Mouse (Mus musculus) gastrocnemius, postnatal 25 days (tissue): ENCODE measurements around the gene Gins2. TPM values are rescaled to one million over a fixed set of nuclear protein-coding genes. Genes with fewer than 3 reads are reported as not detected.

Experiments
- DNase-seq: peaks from one replicate; pipeline ENCODE4 v3.0.0; 2022
- long read RNA-seq, 2 experiments: library from polyadenylated mRNA; stranded (forward); transcript quantifications; one replicate each; pipeline ENCODE4 v2.0.0; 2021
- total RNA-seq, 2 experiments: library from RNA; stranded (reverse); gene quantifications; 1 replicate in 1 of 2; 2 replicates in 1 of 2; pipeline ENCODE4 v1.2.3; 2021

Gins2 gene
- total RNA-seq: 1 to 10 TPM; 1.0 to 1.3 TPM
- long read RNA-seq, experiment 1, partial matches to known transcripts: 0 of 4 reads
- long read RNA-seq, experiment 1, other reads (novel, unspliced or antisense): 3 of 4 reads
- long read RNA-seq, experiment 2, partial matches to known transcripts: 0 of 1 reads
- long read RNA-seq, experiment 2, other reads (novel, unspliced or antisense): 1 of 1 reads

DNA sequence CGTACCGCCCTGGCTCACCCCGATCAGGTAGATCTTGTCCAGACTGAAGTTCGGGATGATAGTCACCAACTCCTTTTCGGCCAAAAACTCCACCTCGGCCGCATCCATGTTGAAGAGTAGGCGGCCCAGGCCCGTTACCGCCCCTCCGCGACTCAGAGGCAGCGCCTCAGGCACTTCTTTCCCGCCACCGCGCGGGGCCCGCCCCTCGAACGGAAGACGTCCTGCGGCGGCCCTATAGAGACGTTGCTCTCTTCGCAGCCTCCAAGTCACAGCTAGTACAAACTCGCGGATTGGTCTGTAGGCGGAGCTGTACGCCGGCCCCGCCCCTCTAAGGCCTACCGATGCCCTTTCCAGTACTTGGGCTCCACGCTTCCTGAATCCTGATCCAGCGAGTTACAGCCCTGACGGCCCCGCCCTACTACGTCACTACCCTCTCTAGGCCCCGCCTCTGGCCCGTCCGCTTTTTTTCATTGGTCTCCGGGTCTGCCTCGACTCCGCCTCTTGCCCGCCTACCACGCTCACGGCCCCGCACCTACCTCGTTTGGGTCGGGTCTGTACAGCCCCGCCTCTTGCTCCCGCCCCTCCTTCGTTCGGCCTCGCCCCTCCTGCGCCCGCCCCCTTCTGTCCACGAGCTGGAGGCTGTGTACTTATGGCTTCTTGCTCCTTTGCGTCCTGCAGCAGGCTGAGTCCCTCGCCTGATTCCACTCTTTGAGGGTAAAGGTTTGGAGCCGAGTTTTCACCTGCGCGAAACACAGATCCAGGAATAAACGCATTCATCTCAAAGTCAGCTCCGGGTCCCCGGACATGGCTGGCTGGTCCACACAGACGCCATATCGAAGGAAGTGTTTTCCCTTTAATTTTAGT lies at the start of gene Gins2:
TSS of gene Gins2 (minus strand) at position 397 of the 864 bp plus-strand sequence.
- DNase-seq: peak; percentile 100

DNA sequence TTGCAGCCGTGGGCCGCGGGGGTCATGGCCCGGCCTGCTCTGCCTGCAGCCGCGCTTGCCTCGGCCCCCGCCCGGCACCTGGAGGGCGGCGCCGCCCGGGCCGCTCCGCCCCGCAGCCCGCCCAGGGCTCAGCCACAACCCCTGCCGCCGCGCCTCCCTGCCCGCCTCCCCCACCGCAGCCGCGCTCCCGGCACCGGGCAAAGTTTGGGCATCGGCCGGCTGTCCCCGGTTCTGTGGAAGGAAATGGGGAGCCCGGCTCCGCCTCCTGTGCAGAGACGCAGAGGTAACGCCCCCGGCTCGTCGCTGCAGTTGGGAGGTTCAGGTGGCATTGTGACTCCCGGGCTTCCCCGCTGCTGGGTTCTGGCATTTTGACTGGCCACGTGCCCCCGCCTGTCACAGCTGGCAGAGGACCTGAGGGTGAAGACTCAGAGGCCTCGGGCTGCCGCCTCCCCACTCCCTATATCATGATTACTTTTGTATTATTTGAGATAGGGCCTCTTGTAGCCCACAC lies 45.3 kb upstream of the Gins2 start:
- peak; percentile 67 for DNase-seq

DNA sequence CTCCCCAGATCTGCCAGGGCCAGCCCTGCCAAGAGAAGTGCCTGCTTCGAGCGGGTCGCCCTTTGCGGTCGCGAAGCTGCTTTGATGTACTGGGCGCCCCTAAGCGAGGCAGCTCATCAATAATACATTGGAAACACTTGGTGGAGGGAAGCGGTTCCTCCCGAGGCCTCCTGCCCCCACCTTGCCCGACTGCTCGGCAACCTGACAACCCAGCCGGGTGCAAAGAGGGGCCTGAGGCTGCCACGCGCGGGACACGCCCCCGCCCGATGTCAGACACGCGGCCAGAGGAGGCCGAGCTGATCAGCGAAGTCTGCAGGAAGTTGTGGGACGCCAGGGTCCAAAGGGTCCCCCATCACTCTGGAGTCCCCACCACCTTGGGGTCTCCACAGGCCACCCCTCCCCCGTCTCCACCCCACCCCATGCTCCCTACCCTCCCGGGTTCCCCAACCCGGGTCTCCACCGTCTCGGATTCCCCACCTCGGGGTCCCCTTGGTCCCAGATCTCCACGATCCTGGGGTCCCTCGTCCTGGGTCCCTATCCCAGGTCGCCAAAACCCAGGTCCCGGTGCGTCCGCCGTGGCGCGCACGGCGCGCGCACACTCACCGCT lies 44.7 kb upstream of the Gins2 start:
- DNase-seq: no peak

DNA sequence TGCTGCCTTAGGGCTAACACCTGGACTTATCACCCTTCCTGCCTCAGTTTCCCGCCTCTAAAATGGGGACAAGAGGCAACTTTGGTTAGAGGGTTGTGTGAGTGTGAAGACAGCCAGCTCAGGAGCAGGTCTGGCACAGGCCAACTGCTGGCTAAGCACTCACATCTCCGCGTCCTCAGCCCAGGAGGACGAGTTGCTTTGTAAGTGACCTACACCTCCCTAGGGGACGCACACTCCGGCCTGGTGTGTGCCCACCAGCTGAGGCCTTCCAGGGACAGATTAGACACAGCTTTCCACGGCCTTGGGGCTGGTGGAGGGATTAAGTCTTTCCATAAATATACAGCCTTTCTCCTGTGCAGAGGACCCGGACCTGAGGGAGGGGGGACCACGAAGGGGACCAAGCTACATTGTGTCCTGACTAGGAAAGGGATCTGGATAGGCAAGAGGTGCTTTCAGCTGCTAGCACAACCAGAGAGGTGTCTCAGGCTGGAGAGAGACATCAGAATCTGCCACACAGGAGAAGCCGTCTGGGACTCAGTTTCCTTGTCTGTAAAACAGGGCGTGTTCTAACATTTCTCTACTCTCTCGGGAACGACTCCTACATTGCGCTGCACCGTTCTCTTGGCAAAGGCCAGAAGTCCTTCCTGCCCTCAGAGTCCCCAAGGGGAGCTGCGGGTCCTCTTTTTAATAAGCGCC lies 44.0 kb upstream of the Gins2 start:
- no peak for DNase-seq

DNA sequence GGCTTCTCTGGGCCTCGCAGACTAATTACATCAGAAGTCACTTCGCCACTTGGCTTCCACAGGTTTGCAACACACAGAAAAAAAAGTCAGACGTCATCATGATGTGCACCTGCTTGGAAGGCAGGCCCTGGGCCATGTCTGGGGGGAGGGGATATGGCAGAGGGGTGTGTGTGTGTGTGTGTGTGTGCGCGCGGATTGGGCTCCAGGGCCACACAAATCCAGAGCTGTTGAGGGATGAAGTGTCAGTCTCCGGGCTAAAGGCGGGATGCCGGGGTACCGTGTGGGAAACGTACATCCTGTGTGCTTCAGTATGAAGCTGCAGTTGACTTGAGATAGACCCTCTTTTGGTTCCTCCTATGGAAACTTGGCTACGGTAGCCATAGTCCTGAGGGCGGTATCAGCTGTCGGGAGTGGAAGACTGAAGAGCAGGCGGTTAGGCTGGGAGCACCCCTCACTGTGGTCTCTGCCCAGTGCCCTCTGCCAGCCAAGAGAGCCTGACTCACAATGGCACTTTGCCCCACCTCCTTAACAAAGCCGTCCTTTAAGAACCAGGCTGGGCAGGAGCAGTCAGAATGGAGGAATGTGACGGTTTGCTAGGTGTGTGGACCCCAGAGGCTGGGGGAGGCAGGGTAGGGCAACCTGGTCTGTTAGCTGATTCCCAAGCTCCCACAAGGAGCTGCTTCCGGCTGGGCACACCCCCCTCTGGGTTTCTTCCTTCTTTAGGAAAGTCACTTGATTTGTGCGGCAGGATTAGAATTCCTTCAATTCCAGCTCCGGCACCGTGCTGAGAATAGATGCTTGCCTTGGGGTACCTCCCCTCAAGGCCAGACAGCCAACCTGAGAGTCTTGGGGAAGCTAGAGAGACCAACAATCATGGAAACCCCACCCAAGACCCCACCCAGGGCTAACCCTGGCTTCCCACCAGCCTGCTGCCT lies 42.6 kb upstream of the Gins2 start:
- DNase-seq: no peak

DNA sequence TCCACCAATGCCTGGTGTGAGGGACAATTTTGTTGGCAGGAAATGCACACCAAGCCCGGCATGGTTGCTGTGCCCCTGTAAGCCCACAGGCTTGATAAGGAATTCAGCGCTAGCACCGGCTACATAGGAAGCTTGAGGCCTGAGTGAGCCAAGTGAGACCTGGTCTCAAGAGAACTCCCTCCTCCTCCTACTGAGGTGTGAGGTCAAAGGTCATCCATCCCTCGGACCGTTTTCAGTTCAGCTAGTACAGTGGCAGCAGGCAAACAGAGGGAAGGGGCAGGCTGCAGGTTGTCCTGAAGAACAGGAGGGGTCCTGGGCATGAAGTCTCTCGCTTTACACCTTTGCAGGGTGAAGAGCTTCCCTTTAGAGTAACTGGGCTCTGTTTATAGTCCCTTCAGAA lies 41.7 kb upstream of the Gins2 start:
- no peak for DNase-seq

DNA sequence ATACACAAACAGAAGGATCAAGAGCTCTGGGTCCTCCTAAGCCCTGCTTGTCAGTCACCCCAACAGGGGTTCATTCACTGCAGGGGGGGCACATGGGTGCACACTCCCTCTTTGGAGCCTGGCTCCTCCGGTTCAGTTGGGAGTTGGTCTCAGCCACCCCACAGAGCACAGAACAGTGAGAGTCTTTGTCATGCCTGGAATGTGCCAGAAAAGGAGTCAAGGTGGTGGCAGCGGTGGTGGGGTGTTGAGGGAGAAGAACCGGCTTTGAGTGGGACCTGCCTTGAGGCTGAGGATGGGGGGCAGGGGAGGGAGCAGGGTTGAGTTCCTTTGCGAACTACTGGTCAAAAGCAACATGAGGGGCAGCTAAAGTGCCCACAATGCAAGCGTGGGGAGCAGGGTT lies 40.9 kb upstream of the Gins2 start:
- no peak for DNase-seq

DNA sequence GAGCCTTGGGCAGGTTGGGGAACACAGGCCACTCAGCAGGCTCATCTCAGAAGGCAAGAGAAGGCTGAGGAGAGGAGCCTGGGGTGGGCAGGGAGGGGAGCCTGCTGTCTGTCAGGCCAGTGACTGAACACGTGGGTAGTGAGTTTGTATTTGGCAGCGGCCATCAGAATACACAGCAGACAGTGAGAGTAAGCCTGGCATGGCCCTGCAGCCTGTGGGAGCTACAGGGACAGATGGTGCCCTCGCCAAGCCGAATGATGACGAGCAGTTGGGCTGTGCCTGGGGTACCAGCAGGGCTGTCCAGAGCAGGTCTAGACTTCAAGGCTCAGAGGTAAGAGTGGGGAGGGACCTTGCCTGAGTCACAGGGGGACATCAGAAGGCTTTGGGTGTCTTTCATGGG lies 38.2 kb upstream of the Gins2 start:
- DNase-seq: no peak

DNA sequence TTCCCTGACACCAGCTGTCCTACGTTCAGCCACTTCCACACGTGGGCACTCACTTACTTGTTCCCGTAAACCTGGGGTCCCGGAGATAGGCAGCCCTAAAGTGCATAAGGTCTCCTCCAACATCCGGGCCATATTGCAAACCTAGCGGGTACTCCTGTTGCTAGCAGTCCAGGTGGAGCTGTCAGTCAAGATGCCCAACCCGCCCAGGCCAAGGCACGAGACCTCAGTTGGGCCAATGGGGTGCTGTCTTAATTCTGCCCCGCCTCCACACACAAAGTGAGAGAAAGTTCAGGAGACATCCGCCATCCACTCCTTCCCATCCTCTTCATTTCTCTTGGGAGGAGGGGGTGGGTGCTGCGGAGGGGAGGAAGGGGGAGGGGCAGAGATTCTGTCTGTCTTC lies 37.4 kb upstream of the Gins2 start:
- no peak for DNase-seq

DNA sequence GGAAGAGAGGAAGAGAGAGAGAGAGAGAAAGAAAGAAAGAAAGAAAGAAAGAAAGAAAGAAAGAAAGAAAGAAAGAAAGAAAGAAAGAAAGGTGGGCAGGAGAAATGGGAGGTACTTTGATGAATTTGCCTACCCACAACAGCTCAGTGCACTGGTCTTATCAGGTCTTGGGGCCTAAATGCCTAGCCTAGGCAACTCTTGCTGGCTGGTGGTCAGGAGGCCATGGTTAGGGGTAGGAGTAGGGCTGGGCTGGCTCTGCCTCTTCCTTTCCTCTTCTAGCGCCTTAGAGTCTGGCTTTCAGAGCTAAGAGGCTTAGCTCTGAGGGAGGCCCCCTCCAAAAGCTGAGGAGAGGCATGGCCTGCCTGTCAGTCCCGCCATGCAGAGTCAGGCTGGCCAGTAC lies 34.5 kb upstream of the Gins2 start:
- no peak for DNase-seq

DNA sequence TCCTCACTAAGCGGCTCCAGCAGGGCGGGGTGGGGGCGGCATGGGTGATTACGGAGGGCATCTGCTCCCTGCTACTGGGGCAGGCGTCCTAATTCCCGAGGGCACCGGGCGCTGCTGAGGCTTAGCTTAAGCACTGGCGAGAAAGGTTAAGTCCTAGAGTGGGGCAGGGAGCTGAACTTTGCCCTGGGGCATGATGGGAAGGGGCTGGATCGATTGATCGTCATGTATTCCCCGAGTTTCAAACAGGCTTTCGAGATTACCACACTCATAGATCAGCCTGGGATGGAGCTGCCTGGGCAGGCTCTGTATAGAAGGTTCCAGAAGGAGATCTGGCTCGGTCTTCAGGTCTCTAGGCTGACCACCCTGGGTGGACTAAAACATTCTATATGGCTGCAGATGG lies 33.1 kb upstream of the Gins2 start:
- no peak for DNase-seq

DNA sequence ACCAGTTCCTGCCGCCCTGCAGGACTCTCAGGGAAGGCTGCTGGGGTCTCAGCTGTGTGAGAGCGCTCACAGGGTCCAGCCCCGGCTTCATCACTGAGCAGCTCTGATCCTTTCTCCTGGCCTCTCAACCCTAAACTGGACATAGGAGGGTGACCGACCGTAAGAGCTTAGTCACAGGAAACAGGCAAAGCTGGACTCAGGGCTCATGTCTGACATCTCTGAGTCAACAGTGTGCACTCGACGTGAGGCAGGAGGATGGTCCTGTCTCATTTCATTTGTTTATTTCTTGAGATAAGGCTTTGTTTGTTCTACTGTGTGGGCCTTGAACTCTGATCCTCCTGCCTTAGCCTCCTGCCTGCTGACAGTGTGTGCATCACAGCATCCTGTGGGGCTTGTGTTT lies 31.3 kb upstream of the Gins2 start:
- DNase-seq: no peak

DNA sequence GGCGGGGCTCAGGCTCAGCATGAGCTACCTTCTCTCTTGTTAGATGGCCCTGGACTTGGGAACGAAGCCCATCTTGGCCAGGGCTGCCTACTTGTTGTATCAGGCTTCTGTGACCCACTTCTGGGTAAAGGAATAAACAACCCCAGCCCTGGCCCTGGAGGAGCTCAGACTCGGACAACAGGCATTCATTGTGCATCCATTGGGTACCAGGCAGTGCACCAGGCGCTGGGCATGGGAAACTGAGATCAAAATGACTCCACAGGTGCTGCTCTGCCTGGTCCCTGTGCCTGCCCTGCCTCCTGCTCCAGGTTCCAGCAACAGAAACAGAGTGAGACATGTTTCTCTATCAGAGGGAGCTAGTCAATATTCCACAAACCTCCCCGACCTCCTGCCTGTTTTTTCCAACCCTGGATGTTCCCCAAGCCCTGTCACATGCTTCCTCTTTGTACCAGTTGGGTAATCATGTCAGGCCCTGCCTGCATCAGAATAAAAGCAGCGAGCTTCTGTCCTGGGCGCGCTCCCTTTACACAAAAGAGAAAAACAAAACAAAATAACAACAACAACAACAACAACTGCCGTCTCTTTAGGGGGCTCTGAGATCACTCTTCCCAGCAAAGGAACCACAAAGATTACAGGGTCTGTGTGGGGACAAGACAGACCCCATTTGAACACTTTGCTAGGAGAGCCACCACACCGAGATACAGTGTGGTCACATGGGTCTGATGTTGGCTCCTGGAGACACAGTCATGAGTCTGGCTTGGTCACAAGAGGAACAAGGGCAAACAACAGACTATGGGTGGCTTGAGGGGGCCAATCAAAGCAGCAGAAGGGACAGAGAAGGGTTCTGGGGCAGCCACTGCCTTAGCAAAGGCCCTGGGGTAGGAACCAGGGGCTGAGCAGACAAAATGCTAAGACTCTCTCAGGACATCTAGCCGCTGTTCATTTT lies 30.4 kb upstream of the Gins2 start:
- DNase-seq: no peak

DNA sequence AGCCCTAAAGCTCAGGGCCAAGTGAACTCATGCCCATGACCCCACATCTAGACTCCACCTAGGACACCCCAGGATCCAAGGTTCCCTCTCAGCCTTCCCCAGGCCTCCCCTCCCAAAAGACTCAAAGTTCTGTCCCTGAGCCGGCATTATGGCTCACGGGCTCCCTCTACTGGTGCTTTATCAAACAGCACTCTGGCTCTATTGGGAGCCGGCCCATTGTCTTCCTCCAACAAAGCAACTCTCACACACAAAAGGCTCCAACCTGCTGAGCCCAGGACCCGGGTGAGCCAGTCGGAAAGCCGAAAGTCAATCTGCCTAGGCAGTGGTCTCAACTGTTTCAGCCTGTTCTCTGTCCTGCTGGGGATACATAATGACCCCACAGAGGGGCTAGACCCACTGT lies 29.0 kb upstream of the Gins2 start:
- DNase-seq: peak; percentile 38

DNA sequence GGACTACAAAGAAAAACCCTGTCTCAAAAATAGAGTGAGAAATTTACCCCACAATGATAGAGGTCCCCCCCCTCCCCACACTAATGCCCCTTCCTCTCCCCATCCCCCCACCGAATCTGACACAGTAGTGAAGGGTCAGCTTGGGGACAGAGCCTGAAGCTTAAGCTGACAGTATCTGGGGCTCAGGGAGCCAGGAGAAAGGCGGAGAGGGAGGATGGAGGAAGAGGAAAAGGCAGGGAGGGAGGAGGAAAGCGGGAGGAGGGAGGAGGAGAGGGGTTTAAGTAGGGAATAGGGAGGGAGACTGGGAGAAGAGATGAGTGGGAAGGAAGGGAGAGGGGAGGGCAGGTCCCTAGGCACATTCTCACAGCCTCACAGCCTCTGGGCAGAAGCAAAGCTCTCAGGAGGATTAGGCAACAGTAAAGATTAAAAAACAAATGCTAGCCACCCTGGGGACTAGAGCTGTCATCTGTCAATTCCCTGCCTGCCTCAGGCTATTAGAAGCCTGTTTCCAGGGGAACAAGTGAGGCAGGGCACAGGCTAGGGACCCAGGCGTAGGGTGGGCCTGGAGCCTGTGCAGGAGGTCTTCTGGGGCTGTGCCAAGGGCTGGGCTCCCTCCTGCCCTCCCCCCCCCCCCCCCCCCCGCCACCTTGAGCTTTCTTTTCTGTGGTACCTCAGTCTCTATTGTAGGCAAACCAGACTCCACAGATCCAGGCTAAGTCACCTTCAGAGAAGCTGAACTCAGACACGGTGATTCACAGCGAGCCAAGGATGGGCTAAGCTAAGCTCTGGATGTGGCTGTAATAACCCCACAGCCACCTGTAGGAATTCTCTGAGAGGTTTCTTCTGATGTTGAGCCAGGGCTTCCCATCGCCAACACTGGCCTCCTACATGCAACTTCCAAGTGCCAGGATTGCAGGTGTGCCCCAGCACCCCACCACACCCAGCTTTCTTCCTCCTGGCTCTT lies 27.8 kb upstream of the Gins2 start:
- no peak for DNase-seq

DNA sequence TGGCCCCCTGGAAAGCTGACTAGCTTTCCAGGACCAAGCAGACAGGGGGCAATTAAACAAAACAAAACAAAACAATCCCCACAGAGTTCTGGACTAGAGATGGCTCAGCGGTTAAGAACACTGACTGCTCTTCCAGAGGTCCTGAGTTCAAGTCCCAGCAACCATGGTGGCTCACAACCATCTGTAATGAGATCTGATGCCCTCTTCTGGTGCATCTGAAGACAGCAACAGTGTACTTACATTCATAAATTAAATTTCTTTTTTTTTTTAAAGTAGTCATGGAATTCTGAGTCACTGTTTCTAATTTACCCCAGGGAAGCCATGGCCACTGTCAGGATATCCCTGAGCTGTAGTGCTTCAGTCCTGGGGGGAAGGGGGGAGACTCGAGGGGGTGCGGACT lies 25.4 kb upstream of the Gins2 start:
- DNase-seq: no peak

DNA sequence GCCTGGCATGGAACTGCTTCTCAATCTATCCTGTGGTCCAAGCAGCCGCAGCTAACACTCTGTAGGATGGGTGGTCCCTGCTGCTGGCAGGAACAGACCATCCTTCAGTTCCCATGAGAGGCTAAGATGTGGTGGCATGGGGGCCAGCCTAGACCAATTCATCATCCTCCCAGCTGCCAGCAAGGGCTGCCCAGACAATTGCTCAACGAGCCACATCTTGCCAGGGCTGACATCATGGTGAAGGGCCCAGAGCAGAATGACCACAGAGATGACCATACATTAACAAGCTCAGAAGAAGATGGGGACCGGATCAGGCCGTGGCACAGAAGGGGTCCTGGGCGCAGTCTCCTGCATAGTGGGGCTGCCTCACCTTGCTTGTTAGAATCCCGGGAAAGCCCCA lies 21.7 kb upstream of the Gins2 start:
- DNase-seq: no peak

DNA sequence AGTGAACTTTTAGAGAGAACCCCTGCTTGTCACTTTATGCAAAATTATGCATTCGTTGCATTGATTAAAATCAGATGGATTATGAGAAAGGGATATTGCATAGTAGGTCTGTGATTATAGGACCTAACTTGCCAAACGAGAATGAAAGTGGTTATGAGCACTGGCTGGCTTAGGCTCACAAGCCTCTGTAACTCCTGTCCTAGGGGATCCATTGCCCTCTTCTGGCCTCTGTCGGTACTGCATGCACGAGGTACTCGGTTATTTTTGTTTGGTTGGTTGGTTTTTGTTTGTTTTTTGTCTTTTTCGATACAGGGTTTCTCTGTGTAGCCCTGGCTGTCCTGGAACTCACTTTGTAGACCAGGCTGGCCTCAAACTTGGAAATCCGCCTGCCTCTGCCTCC lies 18.8 kb upstream of the Gins2 start:
- peak; percentile 32 for DNase-seq

DNA sequence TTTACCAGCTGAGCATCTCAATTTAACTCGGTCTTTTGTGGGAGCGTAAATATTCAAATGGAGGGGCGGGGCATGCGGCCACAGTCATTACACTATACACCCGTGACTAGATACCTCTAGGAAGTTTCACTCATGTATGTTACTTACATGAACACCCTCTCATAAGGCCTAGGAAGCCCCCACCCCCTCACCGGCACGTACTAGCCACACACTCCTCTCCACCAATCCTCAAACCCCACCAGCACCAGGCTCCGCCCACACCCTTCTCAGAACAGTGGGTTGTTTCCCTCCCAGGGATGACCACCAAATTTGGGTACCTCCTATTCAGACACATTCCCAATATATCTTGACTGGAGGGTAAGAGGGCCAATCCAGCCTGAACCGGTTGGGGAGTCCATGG lies 18.4 kb upstream of the Gins2 start:
- DNase-seq: no peak
